Mouse (Mus musculus) myocyte (in vitro differentiated cells): ENCODE data around the gene Lenep. TPM values are rescaled to one million over a fixed set of nuclear protein-coding genes. Genes with fewer than 3 reads are reported as not detected.

ENCODE experiments used
- H3K27me3 ChIP-seq: one replicate; pipeline ENCODE4 v1.6.1; 2011; ENCODE audit not compliant: control insufficient read depth, insufficient read depth, insufficient read length
- H3K36me3 ChIP-seq: one replicate; pipeline ENCODE4 v1.6.1; 2011; ENCODE audit not compliant: control insufficient read depth, insufficient read depth
- H3K4me2 ChIP-seq: one replicate; pipeline ENCODE4 v1.6.1; 2011; ENCODE audit warnings: low read depth, control low read depth
- H3K4me3 ChIP-seq: one replicate; pipeline ENCODE4 v1.5.1; 2011; ENCODE audit warnings: mild to moderate bottlenecking, control low read depth, moderate library complexity
- H3K79me2 ChIP-seq: one replicate; pipeline ENCODE4 v1.6.1; 2011; ENCODE audit not compliant: control insufficient read depth, insufficient read depth
- H3ac ChIP-seq: one replicate; pipeline ENCODE4 v1.6.1; 2011; ENCODE audit not compliant: control insufficient read depth, insufficient read length
- CEBPB ChIP-seq: IDR thresholded peaks from 2 replicates; pipeline ENCODE4 v1.6.1; 2011; ENCODE audit warnings: mild to moderate bottlenecking, moderate library complexity; ENCODE audit not compliant: poor library complexity, insufficient read depth, severe bottlenecking
- E2F4 ChIP-seq: IDR thresholded peaks from one replicate; pipeline ENCODE4 v1.6.1; 2011; ENCODE audit warnings: mild to moderate bottlenecking, control low read depth, moderate library complexity; ENCODE audit not compliant: insufficient read depth
- MAX ChIP-seq: IDR thresholded peaks from one replicate; pipeline ENCODE4 v1.6.1; 2011; ENCODE audit warnings: low read depth, mild to moderate bottlenecking, control low read depth
- MYOD1 ChIP-seq, 3 experiments: IDR thresholded peaks; one replicate each; pipeline ENCODE4 v1.6.1; 2011; ENCODE audit warnings: control low read depth in 2 of 3, low read depth in 2 of 3, mild to moderate bottlenecking in 2 of 3, moderate library complexity in 1 of 3; ENCODE audit not compliant: insufficient read length in 2 of 3, control insufficient read depth in 1 of 3
- MYOG ChIP-seq, 3 experiments: IDR thresholded peaks; one replicate each; pipeline ENCODE4 v1.6.1; 2011; ENCODE audit warnings: control low read depth in 2 of 3, low read depth in 2 of 3, mild to moderate bottlenecking in 2 of 3; ENCODE audit not compliant: insufficient read length in 2 of 3, control insufficient read depth in 1 of 3, insufficient read depth in 1 of 3
- POLR2A ChIP-seq: IDR thresholded peaks from one replicate; pipeline ENCODE4 v1.6.1; 2011; ENCODE audit warnings: low read depth, mild to moderate bottlenecking, control low read depth, moderate library complexity; ENCODE audit not compliant: insufficient read length
- POLR2AphosphoS2 ChIP-seq: IDR thresholded peaks from one replicate; pipeline ENCODE4 v1.6.1; 2011; ENCODE audit warnings: low read depth, control low read depth; ENCODE audit not compliant: insufficient read length
- REST ChIP-seq: IDR thresholded peaks from one replicate; pipeline ENCODE4 v1.6.1; 2011; ENCODE audit warnings: mild to moderate bottlenecking, control low read depth, moderate library complexity; ENCODE audit not compliant: insufficient read depth, insufficient read length
- SRF ChIP-seq: IDR thresholded peaks from one replicate; pipeline ENCODE4 v1.6.1; 2011; ENCODE audit warnings: low read depth; ENCODE audit not compliant: control insufficient read depth, insufficient read length
- TCF12 ChIP-seq: IDR thresholded peaks from one replicate; pipeline ENCODE4 v1.6.1; 2011; ENCODE audit warnings: mild to moderate bottlenecking, control low read depth; ENCODE audit not compliant: poor library complexity, insufficient read depth, severe bottlenecking
- TCF3 ChIP-seq: IDR thresholded peaks from one replicate; pipeline ENCODE4 v1.6.1; 2011; ENCODE audit warnings: low read depth, control low read depth; ENCODE audit not compliant: insufficient read length
- USF1 ChIP-seq: IDR thresholded peaks from one replicate; pipeline ENCODE4 v1.6.1; 2011; ENCODE audit warnings: low read depth, mild to moderate bottlenecking, control low read depth, moderate library complexity
- polyA plus RNA-seq: library from polyadenylated mRNA; unstranded; fragments of >200 nt; fragmentation: generic; extraction: Trizol; gene quantifications from one replicate; pipeline ENCODE4 v1.2.1, GENCODE M21; 2012; ENCODE audit warnings: missing spikeins

The Lenep gene
- polyA plus RNA-seq, 1 experiment: not detected

DNA sequence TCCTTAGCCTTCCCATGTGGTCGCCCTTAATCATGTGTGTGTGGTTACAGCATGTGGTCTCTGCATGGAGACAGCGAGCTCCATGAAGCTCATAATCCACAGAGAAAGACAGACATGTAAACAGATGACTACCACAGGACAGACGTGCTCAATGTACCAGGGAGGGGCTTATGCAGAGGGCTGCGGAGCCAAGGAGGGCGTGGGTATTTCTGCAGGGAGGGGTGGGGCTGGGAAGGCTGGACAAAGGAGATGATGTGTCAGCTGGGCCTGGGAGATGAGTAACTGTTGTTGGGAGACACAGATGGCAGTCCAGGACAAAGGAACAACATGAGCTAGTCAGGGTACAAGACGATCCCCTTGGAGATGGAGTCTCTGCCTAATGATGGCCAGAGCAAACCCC, 43.0 kb downstream of the Lenep start:
- no peak overlapping the region for H3ac ChIP-seq
- peak overlapping the region; percentile 61 for H3K4me2 ChIP-seq
- no peak overlapping the region for H3K4me3 ChIP-seq
- peaks cover 12% of the 10 kb centered on the region for H3K27me3 ChIP-seq
- no peaks in the 10 kb centered on the region for H3K79me2 ChIP-seq
- no peaks in the 10 kb centered on the region for H3K36me3 ChIP-seq
- TF ChIP-seq MYOD1 (IDR thresholded peaks at IDR 0.05; ENCODE audit: control insufficient read depth in 1 of 3, insufficient read length in 2 of 3, low read depth in 2 of 3) (peak in 2 of 3 experiments; percentile 8 to 21), POLR2A (peak; percentile 62), MYOG (IDR thresholded peaks at IDR 0.05; ENCODE audit: control insufficient read depth in 1 of 3, insufficient read depth in 1 of 3, insufficient read length in 2 of 3, low read depth in 2 of 3) (peak in 1 of 3 experiments; percentile 32), TCF3 (no peak), SRF (no peak), REST (no peak), POLR2AphosphoS2 (peak; percentile 26), MAX (no peak), CEBPB (no peak), E2F4 (no peak), USF1 (no peak), TCF12 (no peak)

DNA sequence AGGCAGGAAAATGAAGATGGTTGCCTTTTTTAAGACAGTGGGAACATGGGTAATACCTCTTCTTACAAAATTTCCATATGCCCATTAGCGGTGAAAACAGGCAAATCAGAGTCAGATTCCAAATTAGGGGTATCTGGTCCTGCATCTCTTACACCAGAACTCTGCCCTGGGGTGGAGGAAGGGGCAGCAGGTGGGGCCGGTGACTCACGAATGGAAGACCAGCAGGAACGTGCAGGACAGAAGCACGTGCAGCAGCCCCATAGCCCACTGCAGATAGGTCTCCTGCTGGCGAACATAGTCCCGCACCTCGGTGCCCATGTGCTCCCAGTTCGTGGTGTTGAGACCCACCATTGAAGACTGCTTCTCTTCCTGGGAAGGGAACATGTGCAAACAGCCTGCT, 46.6 kb downstream of the Lenep start:
- no peak overlapping the region for H3ac ChIP-seq
- H3K4me2 ChIP-seq: no peak overlapping the region
- H3K27me3 ChIP-seq: peaks cover 9% of the 10 kb centered on the region
- H3K79me2 ChIP-seq: no peaks in the 10 kb centered on the region
- H3K4me3 ChIP-seq: no peak overlapping the region
- no peak for TF ChIP-seq TCF12
- no peak for TF ChIP-seq POLR2AphosphoS2
- H3K36me3 ChIP-seq: no peaks in the 10 kb centered on the region

DNA sequence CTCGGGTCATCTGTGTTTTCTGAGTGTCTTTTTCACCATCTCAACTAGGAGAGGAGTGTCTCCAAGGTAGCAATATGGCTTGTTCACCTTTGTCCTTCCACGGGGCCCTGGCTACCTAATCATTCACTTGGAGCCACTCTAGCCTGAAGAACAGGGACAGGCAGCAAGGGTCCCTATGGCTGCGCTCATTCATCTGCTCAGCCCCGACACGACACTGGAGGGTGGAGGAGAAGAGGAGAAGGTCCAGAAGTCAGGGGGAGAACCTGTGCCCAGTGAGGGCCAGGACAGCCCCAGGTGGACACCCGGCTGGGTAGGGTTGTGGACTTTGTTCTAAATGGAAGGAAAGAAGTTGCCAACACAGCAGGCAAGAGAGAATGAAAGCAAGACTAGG, 47.1 kb downstream of the Lenep start:
- no peaks in the 10 kb centered on the region for H3K79me2 ChIP-seq
- H3ac ChIP-seq: no peak overlapping the region
- H3K27me3 ChIP-seq: peaks cover 9% of the 10 kb centered on the region
- H3K36me3 ChIP-seq: no peaks in the 10 kb centered on the region
- H3K4me2 ChIP-seq: no peak overlapping the region
- H3K4me3 ChIP-seq: no peak overlapping the region
- TF ChIP-seq MYOD1 (IDR thresholded peaks at IDR 0.05; ENCODE audit: control insufficient read depth in 1 of 3, insufficient read length in 2 of 3, low read depth in 2 of 3) (no peak), REST (no peak), POLR2AphosphoS2 (no peak), TCF12 (no peak), MYOG (IDR thresholded peaks at IDR 0.05; ENCODE audit: control insufficient read depth in 1 of 3, insufficient read depth in 1 of 3, insufficient read length in 2 of 3, low read depth in 2 of 3) (no peak), E2F4 (no peak), USF1 (no peak), POLR2A (no peak), MAX (no peak)

DNA sequence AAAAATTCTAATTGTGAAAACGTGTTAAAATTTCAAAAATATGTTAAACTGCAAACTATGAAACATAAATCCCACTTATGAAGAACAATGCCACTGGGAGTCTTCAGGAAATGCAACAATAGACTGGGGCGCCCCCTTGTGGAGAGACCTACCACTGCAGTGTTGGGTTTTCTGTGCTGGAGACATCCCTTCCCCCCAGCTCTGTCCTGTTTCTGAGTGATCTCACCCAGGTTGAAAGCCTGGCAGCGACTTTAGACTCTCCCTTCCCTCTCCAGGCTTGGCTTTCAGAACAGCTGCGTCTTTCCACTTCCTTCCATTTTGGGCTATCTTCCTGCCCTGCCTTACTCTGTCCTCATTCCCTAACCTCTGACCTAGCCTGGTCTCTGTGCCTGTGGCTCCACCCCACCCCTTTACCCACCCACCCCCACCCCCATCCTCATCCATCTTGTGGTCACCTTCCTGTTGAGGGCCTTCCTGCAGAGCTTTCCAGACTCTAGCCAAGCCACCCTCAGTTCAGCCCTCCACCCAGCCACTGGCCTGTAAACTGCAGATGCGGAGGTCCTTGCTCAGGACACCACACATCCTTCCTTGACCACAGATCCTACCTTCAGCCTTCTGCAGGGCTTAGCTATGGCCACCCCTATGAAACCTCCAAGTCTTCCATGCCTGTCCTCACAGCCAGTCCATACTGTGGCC, 47.6 kb downstream of the Lenep start:
- no peak for TF ChIP-seq POLR2AphosphoS2
- TF ChIP-seq REST: no peak
- no peak for TF ChIP-seq TCF3
- no peak for TF ChIP-seq MAX
- no peak for TF ChIP-seq TCF12
- Histone ChIP-seq H3K27me3 (peaks cover 9% of the 10 kb centered on the region), H3K4me2 (peak overlapping the region; percentile 4), H3K36me3 (no peaks in the 10 kb centered on the region), H3ac (no peak overlapping the region), H3K79me2 (no peaks in the 10 kb centered on the region), H3K4me3 (no peak overlapping the region)

DNA sequence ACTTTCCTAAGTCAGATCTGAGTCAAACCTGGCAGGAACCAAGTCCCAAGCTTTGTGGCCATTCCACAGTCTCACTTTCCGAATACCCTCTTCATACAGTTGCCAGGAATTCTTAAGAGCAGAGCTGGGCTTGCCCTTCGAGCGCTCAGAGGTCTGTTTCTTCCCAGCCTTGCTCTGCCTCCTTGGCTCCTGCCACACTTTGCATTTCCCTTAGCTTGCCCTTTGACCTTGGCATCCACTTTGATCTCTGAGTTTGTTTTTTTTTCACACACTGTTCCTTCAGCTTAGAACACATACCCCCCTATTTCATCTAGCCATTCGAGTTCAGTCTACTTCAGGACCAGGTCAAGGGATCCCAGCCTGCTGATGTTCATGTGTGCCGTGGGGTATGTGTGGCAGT, 51.3 kb downstream of the Lenep start:
- no peaks in the 10 kb centered on the region for H3K36me3 ChIP-seq
- no peak overlapping the region for H3K4me2 ChIP-seq
- no peak overlapping the region for H3ac ChIP-seq
- peaks cover 4% of the 10 kb centered on the region for H3K27me3 ChIP-seq
- no peaks in the 10 kb centered on the region for H3K79me2 ChIP-seq
- H3K4me3 ChIP-seq: no peak overlapping the region
- no peak for TF ChIP-seq SRF
- TF ChIP-seq POLR2AphosphoS2: no peak
- TF ChIP-seq POLR2A: no peak
- no peak for TF ChIP-seq USF1
- no peak for TF ChIP-seq E2F4
- TF ChIP-seq MAX: no peak
- TF ChIP-seq REST: no peak
- no peak for TF ChIP-seq TCF3
- no peak for TF ChIP-seq TCF12
- no peak for TF ChIP-seq MYOG (IDR thresholded peaks at IDR 0.05; ENCODE audit: control insufficient read depth in 1 of 3, insufficient read depth in 1 of 3, insufficient read length in 2 of 3, low read depth in 2 of 3)

Other genes starting within 250 kb of the Lenep start
- gene Hcn3, start 242.6 kb downstream of the Lenep start, polyA plus RNA-seq: 0.10 TPM
- 22.2 TPM for gene Clk2, start 238.0 kb downstream of the Lenep start, polyA plus RNA-seq
- 127 TPM for gene Scamp3, start 225.3 kb downstream of the Lenep start, polyA plus RNA-seq
- 15.0 TPM for gene Fam189b, start 219.7 kb downstream of the Lenep start, polyA plus RNA-seq
- 52.5 TPM for gene Gba, start 199.9 kb downstream of the Lenep start, polyA plus RNA-seq
- 5.9 TPM for gene Thbs3, start 187.6 kb downstream of the Lenep start, polyA plus RNA-seq
- 114 TPM for gene Mtx1, start 175.7 kb downstream of the Lenep start, polyA plus RNA-seq
- gene Muc1, start 173.7 kb downstream of the Lenep start, polyA plus RNA-seq: 0.37 TPM
- 371 TPM for gene Krtcap2, start 156.8 kb downstream of the Lenep start, polyA plus RNA-seq
- 15.2 TPM for gene Trim46, start 156.5 kb downstream of the Lenep start, polyA plus RNA-seq
- 222 TPM for gene Dpm3, start 143.4 kb downstream of the Lenep start, polyA plus RNA-seq
- gene Slc50a1, start 132.2 kb downstream of the Lenep start, polyA plus RNA-seq: 48.7 TPM
- gene Efna1, start 121.7 kb downstream of the Lenep start, polyA plus RNA-seq: 8.2 TPM
- gene Efna3, start 79.8 kb downstream of the Lenep start, polyA plus RNA-seq: 1.8 TPM
- 5.4 TPM for gene Efna4, start 64.8 kb downstream of the Lenep start, polyA plus RNA-seq
- gene Adam15, start 52.8 kb downstream of the Lenep start, polyA plus RNA-seq: 78.4 TPM
- 0.01 TPM for gene Dcst2, start 40.8 kb downstream of the Lenep start, polyA plus RNA-seq
- gene Dcst1, start 37.5 kb downstream of the Lenep start, polyA plus RNA-seq: 0.41 TPM
- 47.0 TPM for gene Zbtb7b, start 8.0 kb downstream of the Lenep start, polyA plus RNA-seq
- gene Flad1, start 9.1 kb upstream of the Lenep start, polyA plus RNA-seq: 19.8 TPM
- gene Cks1b, start 15.6 kb upstream of the Lenep start, polyA plus RNA-seq: 113 TPM
- 95.5 TPM for gene Shc1, start 15.7 kb upstream of the Lenep start, polyA plus RNA-seq
- gene Pygo2, start 27.4 kb upstream of the Lenep start, polyA plus RNA-seq: 58.5 TPM
- 159 TPM for gene Pbxip1, start 33.9 kb upstream of the Lenep start, polyA plus RNA-seq
- gene Pmvk, start 51.7 kb upstream of the Lenep start, polyA plus RNA-seq: 67.9 TPM
- gene Kcnn3, start 117.4 kb upstream of the Lenep start, polyA plus RNA-seq: 0.68 TPM